Mouse (Mus musculus): ENCODE data around the gene Sipa1l1. TPM values are rescaled to one million over a fixed set of nuclear protein-coding genes. Genes with fewer than 3 reads are reported as not detected.

The Sipa1l1 gene
- total and polyA plus RNA-seq, 3 experiments: 13.6 to 36.7 (median 23.6) TPM

- Histone ChIP-seq H3K9me3 (replicated peaks; ENCODE audit: low read length) (no peaks in the 10 kb centered on the region), H3K36me3 (replicated peaks in 1 of 2; ENCODE audit: control insufficient read depth in 1 of 2, insufficient read depth in 1 of 2, low read length in 1 of 2) (no peaks in the 10 kb centered on the region), H3K27me3 (replicated peaks) (no peaks in the 10 kb centered on the region), H3K4me2 (ENCODE audit: insufficient read depth, low read depth, poor library complexity, severe bottlenecking) (no peak overlapping the region), H3K27ac (ENCODE audit: insufficient read depth, low read depth) (no peak overlapping the region), H3K79me2 (replicated peaks; ENCODE audit: control insufficient read depth, extremely low read depth, insufficient read depth, poor library complexity, severe bottlenecking) (no peaks in the 10 kb centered on the region), H3K9ac (ENCODE audit: insufficient read depth, low read depth) (no peak overlapping the region), H3K4me1 (ENCODE audit: control insufficient read depth in 1 of 2, insufficient read depth in 2 of 2) (peaks cover 5 to 15% of the 10 kb centered on the region in 2 experiments), H3K4me3 (replicated peaks in 1 of 3; ENCODE audit: low read depth in 2 of 3, low read length in 2 of 3, poor library complexity in 1 of 3) (no peak overlapping the region)
- dilution Hi-C loops (cut with MboI; ENCODE audit: extremely low pct_ligation_motif_present, extremely low pct_unique_long_range_greater_than_20kb, low sequenced_read_pairs) (no loop called here), in situ Hi-C loops (cut with MboI; ENCODE audit: low pct_ligation_motif_present, low pct_unique_long_range_greater_than_20kb, low sequenced_read_pairs) (loop anchor here (10.0 kb wide), 1 partner anchor 313 kb away; the partner anchor contains the start of gene Sipa1l1)
- TF ChIP-seq ELF1 (IDR thresholded peaks at IDR 0.05; ENCODE audit: low read depth, low read length): no peak
- DNase-seq (ENCODE audit: extremely low read depth): no peak
Observed at GRCm38 (mm10) chr12:82477826-82478225, 308.7 kb downstream of the Sipa1l1 start.

- no peak for DNase-seq (ENCODE audit: extremely low read depth)
- Histone ChIP-seq H3K27ac (ENCODE audit: insufficient read depth, low read depth) (no peak overlapping the region), H3K36me3 (replicated peaks in 1 of 2; ENCODE audit: control insufficient read depth in 1 of 2, insufficient read depth in 1 of 2, low read length in 1 of 2) (no peaks in the 10 kb centered on the region), H3K79me2 (replicated peaks; ENCODE audit: control insufficient read depth, extremely low read depth, insufficient read depth, poor library complexity, severe bottlenecking) (no peaks in the 10 kb centered on the region), H3K4me3 (replicated peaks in 1 of 3; ENCODE audit: low read depth in 2 of 3, low read length in 2 of 3, poor library complexity in 1 of 3) (no peak overlapping the region), H3K9me3 (replicated peaks; ENCODE audit: low read length) (no peaks in the 10 kb centered on the region), H3K4me2 (ENCODE audit: insufficient read depth, low read depth, poor library complexity, severe bottlenecking) (no peak overlapping the region), H3K4me1 (ENCODE audit: control insufficient read depth in 1 of 2, insufficient read depth in 2 of 2) (peaks cover 3 to 11% of the 10 kb centered on the region in 2 experiments), H3K27me3 (replicated peaks) (no peaks in the 10 kb centered on the region), H3K9ac (ENCODE audit: insufficient read depth, low read depth) (no peak overlapping the region)
- TF ChIP-seq MAX (IDR thresholded peaks at IDR 0.05; ENCODE audit: low read length) (no peak), JUND (conservative IDR thresholded peaks at IDR 0.05; ENCODE audit: low read depth, low read length) (no peak), KAT2A (IDR thresholded peaks at IDR 0.05; ENCODE audit: insufficient replicate concordance, low read length) (no peak), JUN (IDR thresholded peaks at IDR 0.05; ENCODE audit: insufficient read depth, low read depth, low read length) (no peak), TCF12 (IDR thresholded peaks at IDR 0.05; ENCODE audit: low read depth, low read length) (no peak), NELFE (IDR thresholded peaks at IDR 0.05; ENCODE audit: low read depth, low read length) (no peak), CHD1 (IDR thresholded peaks at IDR 0.05; ENCODE audit: low read depth, low read length) (no peak), EP300 (IDR thresholded peaks at IDR 0.05; ENCODE audit: low read length) (no peak), ETS1 (conservative IDR thresholded peaks at IDR 0.05; ENCODE audit: low read depth, low read length) (no peak), TBP (conservative IDR thresholded peaks at IDR 0.05; ENCODE audit: low read depth, low read length) (no peak)
- dilution Hi-C loops (cut with MboI; ENCODE audit: extremely low pct_ligation_motif_present, extremely low pct_unique_long_range_greater_than_20kb, low sequenced_read_pairs): no loop called here
- in situ Hi-C loops (cut with MboI; ENCODE audit: low pct_ligation_motif_present, low pct_unique_long_range_greater_than_20kb, low sequenced_read_pairs): loop anchor here (10.0 kb wide), 1 partner anchor 313 kb away; the partner anchor contains the start of gene Sipa1l1
Observed at GRCm38 (mm10) chr12:82478256-82478655, 309.1 kb downstream of the Sipa1l1 start.

- no peak overlapping the region for H3K9ac ChIP-seq (ENCODE audit: insufficient read depth, low read depth)
- dilution Hi-C loops (cut with MboI; ENCODE audit: extremely low pct_ligation_motif_present, extremely low pct_unique_long_range_greater_than_20kb, low sequenced_read_pairs) (no loop called here), in situ Hi-C loops (cut with MboI; ENCODE audit: low pct_ligation_motif_present, low pct_unique_long_range_greater_than_20kb, low sequenced_read_pairs) (loop anchor here (10.0 kb wide), 1 partner anchor 315 kb away; the partner anchor contains the start of gene Sipa1l1)
- H3K27me3 ChIP-seq (replicated peaks): no peaks in the 10 kb centered on the region
- peaks cover 0 to 5% of the 10 kb centered on the region in 2 experiments; a peak in 1 of 4 replicates for H3K4me1 ChIP-seq (ENCODE audit: control insufficient read depth in 1 of 2, insufficient read depth in 2 of 2)
- H3K4me2 ChIP-seq (ENCODE audit: insufficient read depth, low read depth, poor library complexity, severe bottlenecking): no peak overlapping the region
- H3K79me2 ChIP-seq (replicated peaks; ENCODE audit: control insufficient read depth, extremely low read depth, insufficient read depth, poor library complexity, severe bottlenecking): no peaks in the 10 kb centered on the region
- H3K36me3 ChIP-seq (replicated peaks in 1 of 2; ENCODE audit: control insufficient read depth in 1 of 2, insufficient read depth in 1 of 2, low read length in 1 of 2): no peaks in the 10 kb centered on the region
- H3K9me3 ChIP-seq (replicated peaks; ENCODE audit: low read length): peaks cover 3% of the 10 kb centered on the region
- no peak for DNase-seq (ENCODE audit: extremely low read depth)
- H3K27ac ChIP-seq (ENCODE audit: insufficient read depth, low read depth): no peak overlapping the region
- TF ChIP-seq MXI1 (IDR thresholded peaks at IDR 0.05; ENCODE audit: low read depth, low read length): no peak
- no peak for TF ChIP-seq TCF12 (IDR thresholded peaks at IDR 0.05; ENCODE audit: low read depth, low read length)
- no peak for TF ChIP-seq BHLHE40 (IDR thresholded peaks at IDR 0.05; ENCODE audit: low read depth, low read length)
- TF ChIP-seq NELFE (IDR thresholded peaks at IDR 0.05; ENCODE audit: low read depth, low read length): no peak
- TF ChIP-seq MYC (IDR thresholded peaks at IDR 0.05; ENCODE audit: low read depth, low read length): no peak
- TF ChIP-seq TBP (conservative IDR thresholded peaks at IDR 0.05; ENCODE audit: low read depth, low read length): no peak
- no peak for TF ChIP-seq CHD1 (IDR thresholded peaks at IDR 0.05; ENCODE audit: low read depth, low read length)
- TF ChIP-seq ZKSCAN1 (IDR thresholded peaks at IDR 0.05; ENCODE audit: borderline replicate concordance, low read depth, low read length): no peak
- TF ChIP-seq RCOR1 (conservative IDR thresholded peaks at IDR 0.05; ENCODE audit: low read depth, low read length): no peak
- no peak for TF ChIP-seq ZNF384 (IDR thresholded peaks at IDR 0.05; ENCODE audit: low read depth, low read length)
- TF ChIP-seq JUND (conservative IDR thresholded peaks at IDR 0.05; ENCODE audit: low read depth, low read length): no peak
- TF ChIP-seq MAZ (IDR thresholded peaks at IDR 0.05; ENCODE audit: low read depth, low read length): no peak
- no peak for TF ChIP-seq MAX (IDR thresholded peaks at IDR 0.05; ENCODE audit: low read length)
- TF ChIP-seq HCFC1 (IDR thresholded peaks at IDR 0.05; ENCODE audit: low read depth, low read length): no peak
- TF ChIP-seq SIN3A (IDR thresholded peaks at IDR 0.05; ENCODE audit: low read length): no peak
- TF ChIP-seq PAX5 (IDR thresholded peaks at IDR 0.05; ENCODE audit: low read length): no peak
- TF ChIP-seq SMC3 (IDR thresholded peaks at IDR 0.05; ENCODE audit: low read depth, low read length): no peak
- no peak for TF ChIP-seq USF1 (IDR thresholded peaks at IDR 0.05; ENCODE audit: low read depth, low read length)
- TF ChIP-seq RAD21 (IDR thresholded peaks at IDR 0.05; ENCODE audit: low read depth, low read length): no peak
- no peak for TF ChIP-seq EP300 (IDR thresholded peaks at IDR 0.05; ENCODE audit: low read length)
- H3K4me3 ChIP-seq (replicated peaks in 1 of 3; ENCODE audit: low read depth in 2 of 3, low read length in 2 of 3, poor library complexity in 1 of 3): no peak overlapping the region
Observed at GRCm38 (mm10) chr12:82479393-82479792, 310.3 kb downstream of the Sipa1l1 start.
